Mouse (Mus musculus): ENCODE data around the gene Sema4d. TPM values are rescaled to one million over a fixed set of nuclear protein-coding genes. Genes with fewer than 3 reads are reported as not detected.

Sema4d gene
- polyA plus RNA-seq, 1 experiment from 2014 or later = 15.2 TPM

DNA sequence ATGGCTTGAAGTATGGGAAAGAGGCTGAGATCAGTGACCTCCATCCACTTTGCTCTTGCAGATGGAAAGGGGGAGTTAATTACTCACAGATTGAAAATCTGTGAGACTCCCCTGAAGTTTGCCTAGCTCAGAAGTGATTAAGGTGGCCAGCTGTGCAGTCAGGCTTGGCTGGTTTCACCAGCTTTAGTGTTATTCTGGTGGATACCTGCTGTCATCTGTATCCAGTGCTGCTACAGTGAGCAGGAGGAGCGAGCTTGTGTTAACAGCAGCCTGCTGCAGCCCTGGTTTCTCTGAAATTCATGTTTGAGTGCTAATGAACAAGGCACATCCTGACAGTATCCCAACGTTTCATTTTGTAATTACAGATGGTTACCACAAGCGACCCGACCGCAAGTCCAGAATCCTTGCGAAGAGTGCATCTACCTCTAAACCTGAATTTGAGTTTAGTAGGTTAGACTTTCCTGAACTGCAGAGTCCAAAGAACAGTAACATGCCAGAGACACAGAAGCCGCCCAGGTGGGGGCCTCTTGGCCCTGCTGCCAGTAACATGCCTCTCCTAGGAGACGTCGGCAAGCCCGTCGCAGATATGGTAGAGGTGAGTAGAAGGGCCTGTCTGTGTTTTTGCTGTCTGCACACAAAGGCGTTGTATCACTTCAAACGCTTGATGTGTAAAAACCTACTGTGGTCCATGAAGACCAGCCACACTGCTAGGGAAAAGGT lies 136.9 kb downstream of the Sema4d start:
- 96% methylated on average over 13 of the region's 13 CpGs for WGBS
- H3K4me2 ChIP-seq = no peak overlapping the region
- no peak for ATAC-seq (ENCODE audit: low FRiP score)
- H3K27me3 ChIP-seq (replicated peaks) = no peaks in the 10 kb centered on the region
- H3K36me3 ChIP-seq = peaks cover 67% of the 10 kb centered on the region
- H3K27ac ChIP-seq (replicated peaks) = no peak overlapping the region
- peaks cover 13% of the 10 kb centered on the region for H3K4me1 ChIP-seq
- H3K9ac ChIP-seq (replicated peaks) = no peak overlapping the region
- no peak overlapping the region for H3K4me3 ChIP-seq (replicated peaks)
- H3K9me3 ChIP-seq (replicated peaks) = no peaks in the 10 kb centered on the region

DNA sequence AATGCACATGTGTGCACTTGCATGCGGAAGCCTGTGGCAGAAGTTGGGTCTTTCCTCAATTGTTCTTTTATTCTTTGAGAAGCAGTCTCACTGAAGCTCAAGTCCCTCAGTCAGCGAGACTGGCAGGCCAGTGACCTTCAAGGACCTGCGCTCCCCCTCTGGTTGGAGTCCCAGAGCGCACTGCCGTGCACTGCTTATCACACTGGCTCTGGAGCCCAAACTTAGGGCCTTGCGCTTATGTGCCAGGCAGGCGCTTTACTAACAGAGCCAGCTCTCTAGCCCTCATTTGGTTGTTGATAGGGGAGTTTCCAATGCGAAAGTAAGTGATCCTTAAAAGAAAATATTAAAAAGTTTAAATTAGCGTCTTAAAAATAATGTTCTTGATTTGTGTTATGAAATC lies 139.6 kb downstream of the Sema4d start:
- Histone ChIP-seq H3K4me1 (peaks cover 20% of the 10 kb centered on the region), H3K9me3 (replicated peaks) (no peaks in the 10 kb centered on the region), H3K4me2 (no peak overlapping the region), H3K27me3 (replicated peaks) (no peaks in the 10 kb centered on the region), H3K4me3 (replicated peaks) (no peak overlapping the region), H3K27ac (replicated peaks) (no peak overlapping the region), H3K9ac (replicated peaks) (no peak overlapping the region), H3K36me3 (peaks cover 45% of the 10 kb centered on the region)
- no peak for ATAC-seq (ENCODE audit: low FRiP score)
- WGBS = 97% methylated on average over 9 of the region's 9 CpGs

DNA sequence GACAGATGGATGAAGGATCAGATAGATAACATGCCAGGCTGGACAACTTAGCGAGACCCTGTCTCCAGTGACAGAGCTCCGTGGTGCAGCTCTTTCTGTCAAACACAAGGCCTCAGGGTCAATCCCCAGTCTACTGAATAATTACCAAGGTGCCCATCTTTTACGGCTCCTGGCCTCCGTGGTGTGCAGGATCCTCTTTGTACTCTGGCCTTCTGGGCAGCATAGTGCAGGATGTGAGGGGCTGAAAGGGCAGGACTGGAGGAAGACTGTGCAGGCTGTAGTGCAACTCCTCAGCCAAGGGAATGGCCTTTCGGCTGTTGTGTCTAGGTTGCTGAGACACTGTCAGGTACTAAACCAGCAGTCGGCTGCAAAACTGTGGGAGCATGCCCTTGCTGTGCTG lies 140.4 kb downstream of the Sema4d start:
- Histone ChIP-seq H3K4me1 (peaks cover 20% of the 10 kb centered on the region), H3K27me3 (replicated peaks) (no peaks in the 10 kb centered on the region), H3K27ac (replicated peaks) (no peak overlapping the region), H3K36me3 (peaks cover 37% of the 10 kb centered on the region), H3K4me2 (no peak overlapping the region), H3K9me3 (replicated peaks) (no peaks in the 10 kb centered on the region), H3K4me3 (replicated peaks) (no peak overlapping the region), H3K9ac (replicated peaks) (no peak overlapping the region)
- ATAC-seq (ENCODE audit: low FRiP score) = no peak
- WGBS = 91% methylated on average over 6 of the region's 6 CpGs

DNA sequence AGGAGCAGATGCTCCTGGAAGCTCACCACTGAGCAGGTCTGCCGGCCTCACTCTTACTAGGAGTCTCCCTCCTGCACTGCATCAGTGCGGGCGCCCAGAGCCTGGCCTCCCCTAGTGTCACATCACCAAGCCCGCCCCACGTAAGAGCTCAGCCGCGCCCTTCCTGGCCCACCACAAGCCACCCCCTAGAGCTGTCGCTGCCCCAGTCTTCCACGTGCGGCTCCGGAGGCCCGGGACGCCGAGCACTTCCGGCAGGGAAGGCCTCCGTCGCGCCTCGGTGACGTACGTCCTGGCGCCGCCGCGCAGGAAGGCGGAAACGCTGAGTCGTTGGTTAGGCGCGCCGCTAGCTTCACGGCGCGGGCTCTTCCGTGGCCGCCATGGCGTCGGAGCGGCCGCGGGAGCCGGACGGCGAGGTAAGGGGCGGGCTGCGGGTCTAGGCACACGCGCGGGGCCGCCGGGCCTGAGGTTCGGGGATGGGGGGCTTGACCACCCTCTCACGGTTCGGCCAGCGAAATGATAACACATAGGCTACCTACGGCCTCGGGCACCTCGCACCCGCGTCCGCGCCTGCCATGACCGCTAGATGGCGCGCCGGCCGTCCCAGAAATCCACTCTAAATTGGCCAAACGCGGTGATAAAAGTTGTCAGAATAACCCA lies 142.0 kb downstream of the Sema4d start, which contains the start of gene Secisbp2:
Gene Secisbp2 (plus strand): TSS at position 290 of the 657 bp plus-strand sequence.
- Histone ChIP-seq H3K27me3 (replicated peaks) (no peaks in the 10 kb centered on the region), H3K9ac (replicated peaks) (peak within 1 kb of the TSS; percentile 84), H3K36me3 (peaks cover 22% of the 10 kb centered on the region), H3K9me3 (replicated peaks) (no peaks in the 10 kb centered on the region), H3K4me2 (peak within 1 kb of the TSS; percentile 91), H3K4me1 (peaks cover 23% of the 10 kb centered on the region), H3K27ac (replicated peaks) (peak within 1 kb of the TSS; percentile 94), H3K4me3 (replicated peaks) (peak within 1 kb of the TSS; percentile 81)
- under 1% methylated on average over 67 of the region's 69 CpGs for WGBS
- ATAC-seq (ENCODE audit: low FRiP score) = peak; percentile 96

DNA sequence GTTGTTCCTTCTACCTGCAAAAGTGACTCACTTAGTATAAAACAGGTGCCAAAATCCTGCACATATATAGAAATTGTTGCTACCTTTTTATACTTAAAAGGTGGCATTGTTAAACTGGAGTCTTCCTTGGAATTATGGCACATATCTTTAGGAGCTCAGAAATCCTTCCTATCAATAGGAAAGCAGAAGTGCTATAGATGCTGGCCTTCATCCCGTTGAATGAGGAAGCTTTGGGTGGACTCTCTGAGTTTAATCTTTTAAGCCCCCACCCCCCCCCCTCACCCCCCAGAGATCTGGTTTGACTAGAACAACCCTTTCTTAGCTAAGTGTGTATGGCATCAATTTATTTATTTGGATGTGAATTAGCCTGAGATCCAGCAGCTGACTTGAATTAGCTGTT lies 143.8 kb downstream of the Sema4d start:
- Histone ChIP-seq H3K4me2 (no peak overlapping the region), H3K4me1 (peaks cover 31% of the 10 kb centered on the region), H3K9ac (replicated peaks) (no peak overlapping the region), H3K9me3 (replicated peaks) (no peaks in the 10 kb centered on the region), H3K4me3 (replicated peaks) (no peak overlapping the region), H3K27me3 (replicated peaks) (no peaks in the 10 kb centered on the region), H3K36me3 (peaks cover 4% of the 10 kb centered on the region), H3K27ac (replicated peaks) (no peak overlapping the region)
- 69% methylated on average over 1 of the region's 1 CpGs for WGBS
- ATAC-seq (ENCODE audit: low FRiP score) = no peak

DNA sequence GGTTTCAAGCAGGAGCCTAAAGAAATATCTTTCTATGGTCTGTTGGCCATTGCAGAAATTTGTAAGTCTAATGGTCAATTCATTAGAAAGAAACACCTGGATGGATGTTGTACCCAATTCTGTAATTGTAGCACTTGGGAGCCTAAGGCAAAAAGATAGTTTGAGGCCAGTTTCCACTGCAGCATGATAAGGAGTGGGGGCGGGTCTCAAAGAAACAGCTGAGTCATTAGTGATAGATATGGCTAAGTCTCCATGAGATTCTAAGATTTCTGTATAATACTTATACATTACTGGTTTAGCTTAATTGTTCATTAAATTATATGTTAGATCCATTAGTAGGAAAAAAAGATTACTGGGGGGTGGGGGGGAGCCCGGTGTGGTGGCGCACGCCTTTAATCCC lies 145.3 kb downstream of the Sema4d start:
- H3K4me2 ChIP-seq = no peak overlapping the region
- no peaks in the 10 kb centered on the region for H3K9me3 ChIP-seq (replicated peaks)
- H3K36me3 ChIP-seq = no peaks in the 10 kb centered on the region
- no peak overlapping the region for H3K9ac ChIP-seq (replicated peaks)
- 92% methylated on average over 4 of the region's 4 CpGs for WGBS
- no peak for ATAC-seq (ENCODE audit: low FRiP score)
- no peaks in the 10 kb centered on the region for H3K27me3 ChIP-seq (replicated peaks)
- no peak overlapping the region for H3K27ac ChIP-seq (replicated peaks)
- no peak overlapping the region for H3K4me3 ChIP-seq (replicated peaks)
- peaks cover 34% of the 10 kb centered on the region for H3K4me1 ChIP-seq

DNA sequence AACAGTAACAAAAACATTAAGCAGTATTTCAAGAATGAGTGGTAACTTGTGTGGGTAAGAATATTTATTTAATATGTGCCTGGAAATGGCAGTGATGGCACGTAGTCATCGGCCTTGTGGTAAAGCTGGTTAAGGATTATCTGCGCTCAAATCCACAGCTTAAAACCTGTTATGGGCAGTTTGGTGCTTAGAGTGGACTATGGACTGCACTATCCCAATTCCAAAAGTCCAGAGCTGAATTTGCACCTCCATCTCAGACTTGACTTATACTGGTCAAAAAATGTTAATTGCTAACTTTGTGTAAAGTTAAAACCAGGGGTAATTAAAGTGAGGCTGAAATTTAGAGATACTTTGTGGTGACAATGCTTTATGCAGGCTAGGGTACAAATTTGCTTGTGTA lies 145.8 kb downstream of the Sema4d start:
- Histone ChIP-seq H3K27ac (replicated peaks) (no peak overlapping the region), H3K4me2 (no peak overlapping the region), H3K36me3 (no peaks in the 10 kb centered on the region), H3K27me3 (replicated peaks) (no peaks in the 10 kb centered on the region), H3K9me3 (replicated peaks) (no peaks in the 10 kb centered on the region), H3K4me3 (replicated peaks) (no peak overlapping the region), H3K9ac (replicated peaks) (no peak overlapping the region), H3K4me1 (peaks cover 30% of the 10 kb centered on the region)
- 95% methylated on average over 3 of the region's 3 CpGs for WGBS
- ATAC-seq (ENCODE audit: low FRiP score) = no peak

DNA sequence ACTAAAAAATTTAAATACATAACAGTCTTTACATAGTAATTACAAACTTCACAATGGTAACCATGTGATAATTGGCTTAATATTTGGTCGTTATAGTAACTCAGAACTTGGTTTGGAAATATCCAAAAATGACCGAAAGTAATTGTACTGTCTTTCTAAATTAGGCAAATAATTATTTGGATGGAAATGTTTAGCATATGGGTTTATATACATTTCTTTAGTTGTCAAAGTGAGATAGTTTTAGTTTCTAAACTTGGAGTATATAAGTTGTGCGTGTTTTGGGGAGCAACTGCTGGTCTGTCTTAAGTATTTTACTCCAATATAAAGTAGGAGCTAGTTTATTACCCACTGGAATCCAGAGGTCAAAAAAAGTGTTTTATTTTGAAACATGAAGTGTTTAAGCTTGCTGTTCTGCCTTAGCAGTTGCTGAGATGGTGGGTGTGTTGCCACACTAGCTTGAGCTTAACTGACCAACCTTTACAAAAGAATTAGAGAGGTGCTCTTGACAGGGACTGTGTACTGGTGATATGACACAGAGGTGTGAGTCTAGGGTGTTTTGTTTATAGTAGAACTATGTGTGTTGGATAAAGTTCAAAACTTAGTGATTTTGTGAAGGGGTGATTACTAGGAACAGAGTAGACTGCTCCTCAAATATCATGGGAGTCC lies 147.1 kb downstream of the Sema4d start:
- H3K9ac ChIP-seq (replicated peaks) = no peak overlapping the region
- H3K36me3 ChIP-seq = no peaks in the 10 kb centered on the region
- 27% methylated on average over 3 of the region's 3 CpGs for WGBS
- no peaks in the 10 kb centered on the region for H3K9me3 ChIP-seq (replicated peaks)
- H3K4me2 ChIP-seq = peak overlapping the region; percentile 97
- H3K4me3 ChIP-seq (replicated peaks) = peak overlapping the region; percentile 11; the same call in 1 of the 2 replicates
- peaks cover 22% of the 10 kb centered on the region for H3K4me1 ChIP-seq
- no peaks in the 10 kb centered on the region for H3K27me3 ChIP-seq (replicated peaks)
- no peak overlapping the region for H3K27ac ChIP-seq (replicated peaks)
- no peak for ATAC-seq (ENCODE audit: low FRiP score)

DNA sequence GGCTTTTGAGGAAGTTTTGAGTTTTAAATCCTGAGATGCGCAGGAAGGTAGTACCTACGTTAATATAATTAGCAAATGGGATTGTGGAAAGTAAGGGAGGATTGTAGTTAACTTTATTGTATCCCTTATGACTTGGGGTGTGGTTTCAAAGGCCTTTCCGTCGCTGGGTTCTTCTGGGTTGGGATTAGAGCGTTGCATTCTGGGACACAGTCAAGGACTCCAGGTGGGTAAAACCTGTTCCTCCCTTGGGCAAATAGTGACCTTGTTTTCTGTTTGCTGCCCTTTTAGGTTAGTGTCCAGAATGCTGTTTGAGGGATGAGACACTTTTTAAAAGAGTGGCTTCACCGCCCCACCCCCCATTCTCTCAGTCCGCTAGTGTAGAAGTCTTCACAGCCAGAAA lies 147.7 kb downstream of the Sema4d start:
- H3K4me3 ChIP-seq (replicated peaks) = peak overlapping the region; percentile 61
- peaks cover 17% of the 10 kb centered on the region for H3K4me1 ChIP-seq
- H3K9me3 ChIP-seq (replicated peaks) = no peaks in the 10 kb centered on the region
- H3K4me2 ChIP-seq = peak overlapping the region; percentile 97
- H3K27me3 ChIP-seq (replicated peaks) = no peaks in the 10 kb centered on the region
- 0% methylated on average over 7 of the region's 7 CpGs for WGBS
- peak overlapping the region; percentile 64 for H3K9ac ChIP-seq (replicated peaks)
- no peaks in the 10 kb centered on the region for H3K36me3 ChIP-seq
- ATAC-seq (ENCODE audit: low FRiP score) = no peak
- H3K27ac ChIP-seq (replicated peaks) = no peak overlapping the region

DNA sequence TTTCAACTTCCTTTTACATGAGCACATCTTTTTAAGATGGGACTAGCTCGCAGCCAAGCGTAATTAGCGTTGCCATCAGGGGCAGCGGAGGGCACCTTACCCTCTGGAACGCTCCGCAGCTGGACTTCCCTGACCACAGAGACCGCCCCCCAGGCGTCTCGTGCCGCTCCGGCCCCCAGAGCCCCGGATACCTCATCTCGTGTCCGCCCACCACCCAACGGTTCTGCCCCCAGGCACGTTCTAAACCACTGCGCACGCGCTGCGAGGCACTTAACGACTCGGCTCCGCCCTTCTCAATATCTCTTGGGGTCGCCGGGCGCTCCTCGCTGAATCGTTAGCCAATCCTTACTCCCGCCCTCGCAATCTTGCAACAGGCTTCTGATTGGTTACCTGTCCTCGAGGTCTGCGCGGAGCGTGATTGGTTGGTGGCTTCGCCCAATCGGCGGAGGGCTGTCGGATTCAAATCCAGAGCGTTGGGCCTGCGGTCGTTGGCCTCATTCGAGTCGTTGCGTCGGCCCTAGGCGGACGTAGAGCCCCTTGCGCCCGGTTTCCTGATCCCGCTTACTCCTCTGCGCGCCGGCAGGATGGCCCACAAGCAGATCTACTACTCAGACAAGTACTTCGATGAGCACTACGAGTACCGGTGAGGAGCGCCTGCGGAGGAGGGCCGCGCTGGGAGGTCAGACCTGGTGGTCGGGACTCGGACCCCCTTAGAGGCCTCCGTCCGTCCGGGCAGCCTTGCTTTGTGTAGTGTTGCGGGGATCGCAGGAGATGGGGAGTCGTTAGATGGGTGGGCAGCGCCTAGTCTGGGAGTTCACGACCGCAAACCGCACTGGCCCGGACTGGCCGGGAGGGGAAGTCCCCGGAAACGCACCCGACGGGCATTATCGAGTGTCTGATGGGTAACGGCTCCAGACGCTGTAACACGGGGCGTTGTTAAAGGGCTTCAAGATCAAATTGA lies 148.4 kb downstream of the Sema4d start, which contains the start of gene Cks2:
Gene Cks2 (plus strand): TSS at position 404 of the 961 bp plus-strand sequence.
- Histone ChIP-seq H3K27me3 (replicated peaks) (no peaks in the 10 kb centered on the region), H3K27ac (replicated peaks) (peak within 1 kb of the TSS; percentile 78), H3K4me3 (replicated peaks) (peak within 1 kb of the TSS; percentile 61), H3K9ac (replicated peaks) (peak within 1 kb of the TSS; percentile 64), H3K36me3 (no peaks in the 10 kb centered on the region), H3K9me3 (replicated peaks) (no peaks in the 10 kb centered on the region), H3K4me2 (peak within 1 kb of the TSS; percentile 97), H3K4me1 (peaks cover 15% of the 10 kb centered on the region)
- WGBS = under 1% methylated on average over 83 of the region's 83 CpGs
- ATAC-seq (ENCODE audit: low FRiP score) = peak; percentile 99
